Mouse (Mus musculus): Measurements from ENCODE around the gene Cldn15. TPM values are rescaled to one million over a fixed set of nuclear protein-coding genes. Genes with fewer than 3 reads are reported as not detected.

Cldn15 gene
- total and polyA plus RNA-seq, 2 experiments from 2014 or later = 0.24 TPM; not detected in 1

- H3K27me3 ChIP-seq (ENCODE audit: insufficient read depth, low read length) = no peaks in the 10 kb centered on the region
- no peaks in the 10 kb centered on the region for H3K9me3 ChIP-seq (ENCODE audit: low read length)
- no peak overlapping the region for H3K27ac ChIP-seq
- ATAC-seq = no peak
- peaks cover 14% of the 10 kb centered on the region for H3K36me3 ChIP-seq (ENCODE audit: insufficient read depth, low read length)
- 96% methylated on average over 6 of the region's 6 CpGs for whole genome bisulfite sequencing
- DNase-seq (ENCODE audit: low spot score) = no peak
- H3K4me3 ChIP-seq (ENCODE audit: low read length) = no peak overlapping the region
- H3K9ac ChIP-seq (replicated peaks; ENCODE audit: low read length) = no peak overlapping the region
- H3K4me1 ChIP-seq (ENCODE audit: insufficient read depth, low read length) = peaks cover 13% of the 10 kb centered on the region; the same call in 1 of the 2 replicates
- H3K4me2 ChIP-seq (ENCODE audit: low read depth, low read length) = no peak overlapping the region
- no peak for TF ChIP-seq CTCF (IDR thresholded peaks at IDR 0.05; ENCODE audit: low read depth)
Observed at GRCm38 (mm10) chr5:136960053-136960452, 6.4 kb upstream of the Cldn15 start.

- 22% methylated on average over 5 of the region's 5 CpGs for WGBS
Observed at GRCm38 (mm10) chr5:136961334-136961982, 5.0 kb upstream of the Cldn15 start.

GRCm38 (mm10) chr5:136961983-136962461 lies 4.4 kb upstream of the Cldn15 start:
- WGBS = under 1% methylated on average over 20 of the region's 20 CpGs
- ATAC-seq (peak; percentile 95), DNase-seq (ENCODE audit: low spot score) (peak; percentile 95)
- H3K9me3 ChIP-seq (ENCODE audit: low read length) = no peaks in the 10 kb centered on the region
- H3K4me2 ChIP-seq (ENCODE audit: low read depth, low read length) = peak overlapping the region; percentile 91
- H3K9ac ChIP-seq (replicated peaks; ENCODE audit: low read length) = peak overlapping the region; percentile 72
- H3K27ac ChIP-seq = peak overlapping the region; percentile 96
- peaks cover 7% of the 10 kb centered on the region; the same call in 1 of the 2 replicates for H3K4me1 ChIP-seq (ENCODE audit: insufficient read depth, low read length)
- peak overlapping the region; percentile 67 for H3K4me3 ChIP-seq (ENCODE audit: low read length)
- TF ChIP-seq CTCF (IDR thresholded peaks at IDR 0.05; ENCODE audit: low read depth) = no peak
- H3K27me3 ChIP-seq (ENCODE audit: insufficient read depth, low read length) = no peaks in the 10 kb centered on the region
- H3K36me3 ChIP-seq (ENCODE audit: insufficient read depth, low read length) = peaks cover 27% of the 10 kb centered on the region

More at GRCm38 (mm10) chr5:136961334-136961982, 5.0 kb upstream of the Cldn15 start:
- Histone ChIP-seq H3K27ac (peak overlapping the region; percentile 96), H3K9me3 (ENCODE audit: low read length) (no peaks in the 10 kb centered on the region), H3K36me3 (ENCODE audit: insufficient read depth, low read length) (peaks cover 28% of the 10 kb centered on the region), H3K4me1 (ENCODE audit: insufficient read depth, low read length) (peaks cover 7% of the 10 kb centered on the region; the same call in 1 of the 2 replicates), H3K4me3 (ENCODE audit: low read length) (peak overlapping the region; percentile 67), H3K9ac (replicated peaks; ENCODE audit: low read length) (peak overlapping the region; percentile 72), H3K27me3 (ENCODE audit: insufficient read depth, low read length) (no peaks in the 10 kb centered on the region), H3K4me2 (ENCODE audit: low read depth, low read length) (peak overlapping the region; percentile 91)
- peak; percentile 68 for ATAC-seq
- peak; percentile 52 for DNase-seq (ENCODE audit: low spot score)
- TF ChIP-seq CTCF (IDR thresholded peaks at IDR 0.05; ENCODE audit: low read depth) = no peak

GRCm38 (mm10) chr5:136962501-136962900 lies 3.9 kb upstream of the Cldn15 start:
- H3K4me2 ChIP-seq (ENCODE audit: low read depth, low read length) = peak overlapping the region; percentile 91
- peaks cover 7% of the 10 kb centered on the region; the same call in 1 of the 2 replicates for H3K4me1 ChIP-seq (ENCODE audit: insufficient read depth, low read length)
- H3K27me3 ChIP-seq (ENCODE audit: insufficient read depth, low read length) = no peaks in the 10 kb centered on the region
- peak overlapping the region; percentile 72 for H3K9ac ChIP-seq (replicated peaks; ENCODE audit: low read length)
- TF ChIP-seq CTCF (IDR thresholded peaks at IDR 0.05; ENCODE audit: low read depth) = peak; percentile 96
- no peaks in the 10 kb centered on the region for H3K9me3 ChIP-seq (ENCODE audit: low read length)
- peak overlapping the region; percentile 67 for H3K4me3 ChIP-seq (ENCODE audit: low read length)
- H3K27ac ChIP-seq = peak overlapping the region; percentile 96
- H3K36me3 ChIP-seq (ENCODE audit: insufficient read depth, low read length) = peaks cover 27% of the 10 kb centered on the region
- DNase-seq (ENCODE audit: low spot score) (peak; percentile 87), ATAC-seq (peak; percentile 72)
- 0% methylated on average over 10 of the region's 10 CpGs for WGBS

GRCm38 (mm10) chr5:136962966-136963540 lies 3.4 kb upstream of the Cldn15 start:
- peak overlapping the region; percentile 96 for H3K27ac ChIP-seq
- peak overlapping the region; percentile 67 for H3K4me3 ChIP-seq (ENCODE audit: low read length)
- H3K9ac ChIP-seq (replicated peaks; ENCODE audit: low read length) = peak overlapping the region; percentile 72
- no peaks in the 10 kb centered on the region for H3K9me3 ChIP-seq (ENCODE audit: low read length)
- H3K27me3 ChIP-seq (ENCODE audit: insufficient read depth, low read length) = no peaks in the 10 kb centered on the region
- H3K4me1 ChIP-seq (ENCODE audit: insufficient read depth, low read length) = peaks cover 7% of the 10 kb centered on the region; the same call in 1 of the 2 replicates
- peak overlapping the region; percentile 91 for H3K4me2 ChIP-seq (ENCODE audit: low read depth, low read length)
- peaks cover 27% of the 10 kb centered on the region for H3K36me3 ChIP-seq (ENCODE audit: insufficient read depth, low read length)
- no peak for TF ChIP-seq CTCF (IDR thresholded peaks at IDR 0.05; ENCODE audit: low read depth)
- no peak for DNase-seq (ENCODE audit: low spot score)
- WGBS = 64% methylated on average over 8 of the region's 8 CpGs
- no peak for ATAC-seq

GRCm38 (mm10) chr5:136965210-136965609 lies 1.2 kb upstream of the Cldn15 start:
- Histone ChIP-seq H3K4me1 (ENCODE audit: insufficient read depth, low read length) (peaks cover 7% of the 10 kb centered on the region; the same call in 1 of the 2 replicates), H3K9me3 (ENCODE audit: low read length) (no peaks in the 10 kb centered on the region), H3K4me3 (ENCODE audit: low read length) (no peak overlapping the region), H3K36me3 (ENCODE audit: insufficient read depth, low read length) (peaks cover 27% of the 10 kb centered on the region), H3K9ac (replicated peaks; ENCODE audit: low read length) (no peak overlapping the region), H3K4me2 (ENCODE audit: low read depth, low read length) (no peak overlapping the region), H3K27ac (no peak overlapping the region), H3K27me3 (ENCODE audit: insufficient read depth, low read length) (no peaks in the 10 kb centered on the region)
- 94% methylated on average over 9 of the region's 9 CpGs for WGBS
- ATAC-seq (no peak), DNase-seq (ENCODE audit: low spot score) (no peak)
- TF ChIP-seq CTCF (IDR thresholded peaks at IDR 0.05; ENCODE audit: low read depth) = no peak

All from hindbrain, postnatal 0 days (tissue).